Mouse (Mus musculus) lung, adult 2 months (tissue): ENCODE measurements at regions not wholly inside any gene's neighbourhood (a gene's known extent, or its start where the extent isn't known, plus 50 kb on each side); places are given as distances from the start of the nearest gene placed in this dataset.

Source experiments
- CTCF ChIP-seq: fragments of 200-500 bp; IDR thresholded peaks from 2 replicates; pipeline ENCODE4 v1.5.1; 2011; ENCODE audit warnings: mild to moderate bottlenecking, low read length, control low read depth; ENCODE audit not compliant: insufficient read depth
- POLR2A ChIP-seq: fragments of 200-500 bp; IDR thresholded peaks from 2 replicates; pipeline ENCODE4 v1.6.1; 2011; ENCODE audit warnings: low read depth, mild to moderate bottlenecking, control low read depth, low read length, borderline replicate concordance; ENCODE audit errors: extremely low read depth

DNA sequence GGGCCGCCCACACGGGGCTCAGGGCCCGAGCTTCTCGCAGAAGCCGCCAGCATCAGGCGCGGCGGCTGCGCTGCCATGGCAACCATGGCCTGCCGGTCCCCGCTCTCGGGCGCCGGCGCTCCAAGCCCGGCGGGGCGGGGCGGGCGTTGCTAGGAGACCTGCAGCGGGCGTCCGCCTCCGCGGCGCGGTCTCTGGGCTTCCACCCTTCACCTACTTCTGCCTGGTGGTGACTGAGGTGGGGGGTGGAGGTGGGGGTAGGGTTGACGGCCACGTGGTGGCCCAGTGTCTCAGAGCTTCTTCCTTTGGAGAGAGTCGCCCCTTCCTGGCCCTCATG lies 64.5 kb upstream of the Foxn3 start:
- TF ChIP-seq CTCF = no peak
- no peak for TF ChIP-seq POLR2A
